Mouse (Mus musculus) lung, embryonic 16.5 days (tissue): ENCODE results near the gene Ulk3. TPM values are rescaled to one million over a fixed set of nuclear protein-coding genes. Genes with fewer than 3 reads are reported as not detected.

Experiments
- ATAC-seq: fragments of 200-750 bp; cut with Nextera tagmentation; 2 replicates; pipeline ENCODE4 v1.8.0; 2017; ENCODE audit warnings: low read depth, mild to moderate bottlenecking, moderate library complexity
- H3K27ac ChIP-seq: fragments of 300-500 bp; sonication (generic); 2 replicates; pipeline ENCODE4 v1.5.1; 2014; ENCODE audit warnings: mild to moderate bottlenecking, control low read depth, low read length
- H3K27me3 ChIP-seq: fragments of 300-500 bp; sonication (generic); 2 replicates; pipeline ENCODE4 v1.6.1; 2014; ENCODE audit warnings: low read depth, low read length, mixed read lengths; ENCODE audit not compliant: control insufficient read depth, insufficient read depth
- H3K36me3 ChIP-seq: fragments of 300-500 bp; sonication (generic); 2 replicates; pipeline ENCODE4 v1.6.1; 2014; ENCODE audit warnings: low read length; ENCODE audit not compliant: control insufficient read depth, insufficient read depth
- H3K4me1 ChIP-seq: fragments of 300-500 bp; sonication (generic); replicated peaks from 2 replicates; pipeline ENCODE4 v1.6.1; 2014; ENCODE audit warnings: low read length, mixed read lengths; ENCODE audit not compliant: control insufficient read depth, insufficient read depth
- H3K4me2 ChIP-seq: fragments of 300-500 bp; sonication (generic); 2 replicates; pipeline ENCODE4 v1.6.1; 2014; ENCODE audit warnings: low read depth, low read length, control low read depth
- H3K4me3 ChIP-seq: fragments of 300-500 bp; sonication (generic); 2 replicates; pipeline ENCODE4 v1.5.1; 2014; ENCODE audit warnings: mild to moderate bottlenecking, low read length, control low read depth
- H3K9ac ChIP-seq: fragments of 300-500 bp; sonication (generic); 2 replicates; pipeline ENCODE4 v1.6.1; 2014; ENCODE audit warnings: low read length, control low read depth
- H3K9me3 ChIP-seq: fragments of 300-500 bp; sonication (generic); 2 replicates; pipeline ENCODE4 v1.6.1; 2016; ENCODE audit warnings: low read length; ENCODE audit not compliant: control insufficient read depth
- WGBS: fragments of 180-500 bp; shearing (Covaris S2); extraction: QIAGEN DNeasy Blood & Tissue Kit; methylation state at CpG from one replicate; pipeline ENCODE4 v1.1.7; 2014; 5-methylcytosine and 5-hydroxymethylcytosine counted together
- polyA plus RNA-seq: library from polyadenylated mRNA; unstranded; fragments of >200 nt; fragmentation: Nextera tagmentation; extraction: Ambion mirVana; gene quantifications from 2 replicates; pipeline ENCODE4 v1.2.1, GENCODE M21; 2015

Gene Ulk3
- polyA plus RNA-seq, 1 experiment from 2014 or later, result 17.9 TPM

DNA sequence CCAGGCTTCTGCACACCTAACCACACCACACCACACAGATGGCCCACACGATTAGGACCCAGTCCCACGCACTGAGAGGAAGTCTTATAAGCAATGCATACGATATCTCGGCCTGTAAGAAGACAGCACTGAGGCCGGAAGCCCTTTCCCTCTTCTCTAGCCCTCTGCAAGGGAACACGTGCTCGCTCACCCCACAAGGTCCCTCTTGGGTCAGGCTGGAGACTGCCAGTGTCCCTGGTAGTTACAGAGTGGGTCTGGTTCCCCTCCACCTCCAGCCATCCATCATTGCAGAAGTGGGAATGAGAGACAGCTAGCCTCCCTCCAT, 54.6 kb downstream of the Ulk3 start:
- no peaks in the 10 kb centered on the region for H3K27me3 ChIP-seq
- H3K9ac ChIP-seq, result peak overlapping the region; percentile 100
- H3K36me3 ChIP-seq, result peaks cover 5% of the 10 kb centered on the region
- H3K9me3 ChIP-seq, result no peaks in the 10 kb centered on the region
- no peak for ATAC-seq
- peaks cover 51% of the 10 kb centered on the region for H3K4me1 ChIP-seq
- H3K27ac ChIP-seq, result no peak overlapping the region
- WGBS, result 29% methylated on average over 7 of the region's 7 CpGs
- H3K4me2 ChIP-seq, result peak overlapping the region; percentile 89
- peak overlapping the region; percentile 91 for H3K4me3 ChIP-seq

DNA sequence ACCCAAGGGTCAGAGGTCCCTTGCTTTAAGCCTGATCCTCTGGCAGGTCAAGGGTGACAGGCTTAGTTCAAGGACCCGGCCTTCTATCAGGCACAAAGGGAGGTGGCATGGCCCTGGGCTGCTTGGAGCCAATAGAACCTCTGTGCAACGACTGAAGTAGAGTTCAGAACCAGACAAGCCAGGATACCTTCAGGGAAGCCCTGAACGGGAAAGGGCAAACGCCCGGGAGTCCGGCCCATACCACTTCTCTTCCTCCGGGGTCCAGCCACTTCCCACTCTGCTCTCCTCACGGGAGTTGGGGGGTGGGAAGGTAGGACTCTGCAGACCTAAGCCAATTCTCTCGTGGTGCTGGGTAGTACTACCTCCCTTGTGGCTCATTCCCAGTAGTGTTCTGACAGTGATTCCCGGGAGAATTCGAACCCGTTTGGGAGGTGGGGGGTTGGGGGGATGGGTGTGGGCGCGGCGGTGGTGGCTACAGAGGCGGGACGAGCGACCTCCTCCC, 55.2 kb downstream of the Ulk3 start:
- peak; percentile 0; the same call in 1 of the 2 replicates for ATAC-seq
- H3K36me3 ChIP-seq, result peaks cover 5% of the 10 kb centered on the region
- H3K4me1 ChIP-seq, result peaks cover 44% of the 10 kb centered on the region
- H3K27me3 ChIP-seq, result no peaks in the 10 kb centered on the region
- H3K27ac ChIP-seq, result peak overlapping the region; percentile 97
- H3K4me2 ChIP-seq, result peak overlapping the region; percentile 89
- no peaks in the 10 kb centered on the region for H3K9me3 ChIP-seq
- WGBS, result 0% methylated on average over 18 of the region's 18 CpGs
- peak overlapping the region; percentile 100 for H3K9ac ChIP-seq
- peak overlapping the region; percentile 91 for H3K4me3 ChIP-seq

DNA sequence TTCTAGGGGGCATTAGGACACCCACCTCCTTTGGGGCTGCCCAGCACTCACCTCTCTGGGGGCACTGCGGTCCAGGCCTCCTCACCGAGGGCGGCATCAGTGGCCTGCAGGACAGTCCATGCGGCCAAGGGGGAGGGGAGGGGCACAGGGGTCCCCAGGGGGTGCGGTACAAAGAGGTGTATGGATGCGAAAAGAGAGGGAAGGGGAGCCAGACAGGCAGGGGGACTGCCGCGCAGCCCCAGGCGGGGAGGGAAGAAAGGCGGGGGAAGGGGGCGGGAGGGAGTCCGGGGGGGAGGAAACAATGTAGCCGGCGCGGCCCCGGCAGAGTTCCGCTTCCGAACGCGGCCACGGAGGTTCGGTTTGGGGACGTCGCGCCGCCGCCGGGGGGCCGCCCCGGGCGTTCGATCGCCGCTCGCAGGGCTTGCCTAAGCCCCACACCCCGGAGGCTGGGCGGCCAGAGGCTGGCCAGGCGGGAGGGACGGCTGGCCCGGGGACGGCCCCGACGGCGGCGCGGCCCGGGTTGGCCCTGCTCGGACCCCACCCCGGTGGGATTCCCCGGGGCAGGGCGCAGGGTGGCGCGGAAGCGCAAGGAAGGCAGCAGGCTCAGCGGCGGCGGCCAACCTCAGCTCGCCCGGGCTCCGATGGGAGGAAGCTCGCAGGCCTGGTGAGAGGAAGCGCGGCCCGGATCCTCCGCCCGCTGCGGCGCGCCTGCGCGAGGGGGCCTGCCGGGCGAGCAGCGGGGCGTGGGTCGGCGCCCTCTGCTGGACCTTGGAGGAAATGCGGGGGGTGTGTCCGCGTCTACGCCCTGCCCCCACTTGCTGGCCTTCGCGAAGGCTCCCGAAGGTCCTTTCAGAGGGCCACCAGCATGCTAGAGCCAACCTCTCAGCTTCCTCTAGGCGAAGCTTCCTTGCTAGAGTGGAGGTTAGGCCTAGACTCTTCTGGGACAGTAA, 56.0 kb downstream of the Ulk3 start:
- H3K4me1 ChIP-seq, result peaks cover 37% of the 10 kb centered on the region
- WGBS, result 0% methylated on average over 64 of the region's 85 CpGs

More for the DNA sequence above, 56.0 kb downstream of the Ulk3 start:
- H3K9me3 ChIP-seq, result no peaks in the 10 kb centered on the region
- H3K9ac ChIP-seq, result peak overlapping the region; percentile 100
- peak overlapping the region; percentile 97 for H3K27ac ChIP-seq
- H3K4me3 ChIP-seq, result peak overlapping the region; percentile 91
- H3K36me3 ChIP-seq, result peaks cover 5% of the 10 kb centered on the region
- peak overlapping the region; percentile 89 for H3K4me2 ChIP-seq
- ATAC-seq, result peak; percentile 88
- no peaks in the 10 kb centered on the region for H3K27me3 ChIP-seq

Other genes starting within 250 kb of the Ulk3 start
- gene Ppcdc, start 149.3 kb upstream of the Ulk3 start, polyA plus RNA-seq, result 24.8 and 27.6 TPM in 2 replicates
- 6.2 and 7.0 TPM in 2 replicates for gene Scamp5, start 121.4 kb upstream of the Ulk3 start, polyA plus RNA-seq
- gene Rpp25, start 85.4 kb upstream of the Ulk3 start, polyA plus RNA-seq, result 2.1 TPM in 2 replicates
- 448 and 496 TPM in 2 replicates for gene Cox5a, start 68.2 kb upstream of the Ulk3 start, polyA plus RNA-seq
- 18.3 and 19.0 TPM in 2 replicates for gene Fam219b, start 51.9 kb upstream of the Ulk3 start, polyA plus RNA-seq
- gene Mpi, start 36.7 kb upstream of the Ulk3 start, polyA plus RNA-seq, result 38.6 and 40.9 TPM in 2 replicates
- 66.9 and 70.3 TPM in 2 replicates for gene Scamp2, start 28.5 kb upstream of the Ulk3 start, polyA plus RNA-seq
- not detected in 2 replicates for gene Cplx3, start 16.8 kb downstream of the Ulk3 start, polyA plus RNA-seq
- not detected in 2 replicates for gene Lman1l, start 31.3 kb downstream of the Ulk3 start, polyA plus RNA-seq
- 25.5 and 27.8 TPM in 2 replicates for gene Csk, start 64.2 kb downstream of the Ulk3 start, polyA plus RNA-seq
- not detected in 2 replicates for gene Cyp1a2, start 94.3 kb downstream of the Ulk3 start, polyA plus RNA-seq
- gene Cyp1a1, start 98.5 kb downstream of the Ulk3 start, polyA plus RNA-seq, result 0.13 TPM in 1 of 2 replicates, not detected in the other
- 31.1 TPM in 2 replicates for gene Edc3, start 119.1 kb downstream of the Ulk3 start, polyA plus RNA-seq
- gene Clk3, start 176.4 kb downstream of the Ulk3 start, polyA plus RNA-seq, result 76.6 and 89.5 TPM in 2 replicates
- gene Arid3b, start 247.3 kb downstream of the Ulk3 start, polyA plus RNA-seq, result 4.3 and 4.9 TPM in 2 replicates